Mouse (Mus musculus): Measurements from ENCODE around the gene Lpar1.

DNA sequence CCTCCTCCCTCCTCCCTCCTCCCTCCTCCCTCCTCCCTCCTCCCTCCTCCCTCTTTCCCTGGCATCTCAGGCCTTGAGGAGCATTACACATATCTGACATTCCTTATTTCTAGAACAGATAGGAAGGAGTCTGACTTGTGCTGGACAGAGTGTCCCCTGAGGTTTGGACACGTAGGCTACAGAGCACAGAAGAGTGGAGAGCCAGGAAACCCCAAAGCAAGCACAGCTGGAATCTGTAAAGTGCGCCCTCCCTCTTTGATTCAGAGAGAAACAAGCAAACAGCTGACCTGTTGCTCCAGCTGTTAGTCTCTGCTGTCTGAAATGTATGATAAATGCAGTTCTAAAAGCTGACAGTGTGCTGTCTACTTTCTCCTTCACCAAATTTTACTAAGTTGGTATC lies 24.8 kb upstream of the Lpar1 start:
- no peak for TF ChIP-seq POLR2A (IDR thresholded peaks at IDR 0.05; ENCODE audit: extremely low read depth, insufficient read depth, low read length)
- no peak for TF ChIP-seq CTCF (IDR thresholded peaks at IDR 0.05; ENCODE audit: extremely low read depth, insufficient read depth, low read length)

All from cortical plate, adult 2 months (tissue).